Mouse (Mus musculus) ES-Bruce4 (cell line): ENCODE measurements around the gene Olfr71. TPM values are rescaled to one million over a fixed set of nuclear protein-coding genes. Genes with fewer than 3 reads are reported as not detected.

Experiments
- H3K27ac ChIP-seq: 2 replicates; pipeline ENCODE4 v1.5.1; 2012; ENCODE audit warnings: low read length, inconsistent platforms; ENCODE audit not compliant: insufficient read depth
- H3K27me3 ChIP-seq: 2 replicates; pipeline ENCODE4 v1.6.1; 2012; ENCODE audit warnings: mild to moderate bottlenecking, low read length, inconsistent platforms; ENCODE audit not compliant: control insufficient read depth, poor library complexity, insufficient read depth, severe bottlenecking
- H3K36me3 ChIP-seq: 2 replicates; pipeline ENCODE4 v1.6.1; 2012; ENCODE audit warnings: inconsistent platforms, mild to moderate bottlenecking, low read length, moderate library complexity; ENCODE audit not compliant: control insufficient read depth, poor library complexity, insufficient read depth, severe bottlenecking
- H3K4me1 ChIP-seq: one replicate; pipeline ENCODE4 v1.8.1; 2011; ENCODE audit warnings: low read length; ENCODE audit not compliant: control insufficient read depth, insufficient read depth
- H3K4me3 ChIP-seq: 2 replicates; pipeline ENCODE4 v1.5.1; 2011; ENCODE audit warnings: low read depth, mild to moderate bottlenecking, low read length
- H3K9ac ChIP-seq: 2 replicates; pipeline ENCODE4 v1.6.1; 2012; ENCODE audit warnings: low read depth, mild to moderate bottlenecking, inconsistent platforms; ENCODE audit not compliant: poor library complexity, severe bottlenecking
- H3K9me3 ChIP-seq: replicated peaks from 2 replicates; pipeline ENCODE4 v1.6.1; 2012; ENCODE audit warnings: mild to moderate bottlenecking, low read length, inconsistent platforms; ENCODE audit not compliant: control insufficient read depth, poor library complexity, insufficient read depth, severe bottlenecking
- CTCF ChIP-seq: IDR thresholded peaks from one replicate; pipeline ENCODE4 v1.8.1; 2011; ENCODE audit warnings: low read depth, low read length
- EP300 ChIP-seq: IDR thresholded peaks from 2 replicates; pipeline ENCODE4 v1.6.1; 2011; ENCODE audit warnings: low read depth, low read length; ENCODE audit not compliant: insufficient read depth
- POLR2A ChIP-seq: IDR thresholded peaks from one replicate; pipeline ENCODE4 v1.8.1; 2011; ENCODE audit warnings: low read length; ENCODE audit not compliant: insufficient read depth
- polyA plus RNA-seq: library from polyadenylated mRNA; stranded (reverse); fragments of >200 nt; gene quantifications from 2 replicates; pipeline ENCODE4 v1.2.4, GENCODE M21; 2011; ENCODE audit warnings: low read depth; ENCODE audit not compliant: missing spikeins, insufficient read depth, insufficient read length

Gene Olfr71
- polyA plus RNA-seq, 1 experiment: not detected

GRCm38 (mm10) chr4:43691026-43691425 is 19.0 kb downstream of the Olfr71 start:
- Histone ChIP-seq H3K27ac (no peak overlapping the region), H3K9me3 (no peaks in the 10 kb centered on the region), H3K4me1 (no peaks in the 10 kb centered on the region), H3K9ac (no peak overlapping the region), H3K4me3 (no peak overlapping the region), H3K27me3 (no peaks in the 10 kb centered on the region), H3K36me3 (no peaks in the 10 kb centered on the region)
- TF ChIP-seq POLR2A: no peak
- TF ChIP-seq CTCF: no peak
- TF ChIP-seq EP300: no peak

DNA sequence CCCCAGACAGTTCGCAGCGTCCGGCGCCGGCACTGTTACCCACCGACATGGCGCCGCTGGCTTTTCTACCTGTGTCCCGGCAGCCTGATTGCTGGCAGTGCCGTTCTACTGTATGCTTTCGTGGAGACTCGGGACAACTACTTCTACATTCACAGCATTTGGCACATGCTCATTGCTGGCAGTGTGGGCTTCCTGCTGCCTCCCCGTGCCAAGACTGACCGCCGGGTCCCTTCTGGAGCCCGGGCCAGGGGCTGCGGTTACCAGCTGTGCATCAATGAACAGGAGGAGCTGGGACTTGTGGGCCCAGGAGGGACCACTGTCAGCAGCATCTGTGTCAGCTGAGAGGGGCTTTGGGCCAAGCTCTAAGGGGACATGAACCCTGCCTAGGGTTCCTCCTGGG is 20.0 kb downstream of the Olfr71 start:
- Histone ChIP-seq H3K9ac (no peak overlapping the region), H3K27ac (no peak overlapping the region), H3K36me3 (no peaks in the 10 kb centered on the region), H3K4me1 (no peaks in the 10 kb centered on the region), H3K27me3 (no peaks in the 10 kb centered on the region), H3K9me3 (no peaks in the 10 kb centered on the region), H3K4me3 (no peak overlapping the region)
- TF ChIP-seq POLR2A (no peak), EP300 (no peak), CTCF (no peak)

GRCm38 (mm10) chr4:43679416-43680043 is 30.5 kb downstream of the Olfr71 start:
- Histone ChIP-seq H3K27me3 (no peaks in the 10 kb centered on the region), H3K4me3 (no peak overlapping the region), H3K27ac (no peak overlapping the region), H3K9ac (no peak overlapping the region), H3K36me3 (no peaks in the 10 kb centered on the region), H3K4me1 (no peaks in the 10 kb centered on the region), H3K9me3 (no peaks in the 10 kb centered on the region)
- TF ChIP-seq POLR2A (no peak), CTCF (no peak), EP300 (no peak)

DNA sequence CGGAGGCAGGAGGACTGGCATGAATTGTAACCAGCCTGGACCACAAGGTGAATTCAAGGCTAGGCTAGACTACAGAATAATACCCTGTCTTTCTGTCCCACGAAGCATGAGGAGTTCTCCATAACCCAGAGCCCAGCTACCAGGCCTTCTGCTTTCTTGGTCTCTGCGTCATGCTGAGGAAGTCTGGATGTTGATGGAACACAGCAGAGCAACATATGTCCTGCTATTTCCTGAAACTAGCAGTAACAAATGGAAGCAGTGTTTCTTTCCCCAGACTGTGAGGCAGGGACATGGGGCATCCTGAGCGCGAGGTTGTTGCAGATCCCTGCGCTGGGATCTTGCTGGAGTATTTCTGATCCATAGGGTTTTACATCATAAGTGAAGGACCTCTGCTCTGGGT is 31.5 kb downstream of the Olfr71 start:
- TF ChIP-seq EP300: no peak
- TF ChIP-seq POLR2A: no peak
- TF ChIP-seq CTCF: no peak
- H3K27ac ChIP-seq: no peak overlapping the region
- no peaks in the 10 kb centered on the region for H3K36me3 ChIP-seq
- no peak overlapping the region for H3K4me3 ChIP-seq
- no peaks in the 10 kb centered on the region for H3K27me3 ChIP-seq
- H3K4me1 ChIP-seq: no peaks in the 10 kb centered on the region
- no peaks in the 10 kb centered on the region for H3K9me3 ChIP-seq
- H3K9ac ChIP-seq: no peak overlapping the region

GRCm38 (mm10) chr4:43675608-43676007 is 34.4 kb downstream of the Olfr71 start:
- Histone ChIP-seq H3K4me1 (no peaks in the 10 kb centered on the region), H3K27ac (no peak overlapping the region), H3K36me3 (no peaks in the 10 kb centered on the region), H3K9me3 (no peaks in the 10 kb centered on the region), H3K4me3 (no peak overlapping the region), H3K27me3 (no peaks in the 10 kb centered on the region), H3K9ac (no peak overlapping the region)
- no peak for TF ChIP-seq POLR2A
- TF ChIP-seq CTCF: no peak
- TF ChIP-seq EP300: no peak

DNA sequence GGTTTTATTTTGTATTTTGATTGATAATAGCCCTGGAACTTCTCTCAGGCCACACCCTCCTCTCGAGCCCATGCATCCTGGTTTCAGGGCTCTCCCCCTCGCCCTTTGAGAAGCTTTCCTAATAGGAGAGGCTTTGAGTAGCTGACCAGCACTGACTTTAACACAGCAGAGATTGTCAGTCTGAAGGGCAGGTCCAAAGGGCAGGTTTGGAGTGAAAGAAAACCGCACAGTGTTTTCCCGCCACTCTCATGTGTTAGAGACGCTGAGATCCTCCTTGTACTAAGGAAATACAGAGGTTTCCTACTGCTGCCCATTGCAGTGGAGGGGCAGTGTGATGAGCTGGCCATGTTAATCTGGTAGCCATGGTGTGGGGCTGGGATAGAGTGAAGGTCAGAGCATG is 35.1 kb downstream of the Olfr71 start:
- TF ChIP-seq POLR2A: no peak
- TF ChIP-seq EP300: no peak
- no peak for TF ChIP-seq CTCF
- Histone ChIP-seq H3K4me1 (no peaks in the 10 kb centered on the region), H3K9me3 (no peaks in the 10 kb centered on the region), H3K27me3 (no peaks in the 10 kb centered on the region), H3K9ac (no peak overlapping the region), H3K4me3 (no peak overlapping the region), H3K36me3 (no peaks in the 10 kb centered on the region), H3K27ac (no peak overlapping the region)
